Mouse (Mus musculus): ENCODE measurements around the gene Fgd3.

Fgd3 gene

GRCm38 (mm10) chr13:49215504-49216219 lies 104.4 kb downstream of the Fgd3 start, which contains the start of gene Card19:
Gene Card19, minus strand, starts transcription at chr13:49216037.
- peak; percentile 89 for DNase-seq (ENCODE audit: low read depth, low spot score)

GRCm38 (mm10) chr13:49215128-49215503 lies 105.0 kb downstream of the Fgd3 start:
- DNase-seq (ENCODE audit: low read depth, low spot score): no peak

- DNase-seq (ENCODE audit: low read depth, low spot score): no peak
These were observed 105.7 kb downstream of the Fgd3 start for GRCm38 (mm10) chr13:49214454-49214853.

GRCm38 (mm10) chr13:49213531-49213932 lies 106.6 kb downstream of the Fgd3 start:
- DNase-seq (ENCODE audit: low read depth, low spot score): no peak

- DNase-seq (ENCODE audit: low read depth, low spot score): no peak
These were observed 107.2 kb downstream of the Fgd3 start for GRCm38 (mm10) chr13:49212711-49213500.
